Mouse (Mus musculus) liver, embryonic 16.5 days (tissue): ENCODE measurements around the gene Scarb1. TPM values are rescaled to one million over a fixed set of nuclear protein-coding genes. Genes with fewer than 3 reads are reported as not detected.

Experiments used
- ATAC-seq: fragments of 200-750 bp; cut with Nextera tagmentation; 2 replicates; pipeline ENCODE4 v1.8.0; 2017; ENCODE audit warnings: low read depth, mild to moderate bottlenecking, moderate number of reproducible peaks, moderate library complexity
- H3K27ac ChIP-seq: fragments of 300-500 bp; sonication (generic); 2 replicates; pipeline ENCODE4 v1.5.1; 2014; ENCODE audit warnings: mild to moderate bottlenecking, low read length
- H3K27me3 ChIP-seq: fragments of 300-500 bp; sonication (generic); 2 replicates; pipeline ENCODE4 v1.6.1; 2014; ENCODE audit warnings: low read depth, low read length, mixed read lengths; ENCODE audit not compliant: control insufficient read depth, insufficient read depth
- H3K36me3 ChIP-seq: fragments of 300-500 bp; sonication (generic); 2 replicates; pipeline ENCODE4 v1.6.1; 2014; ENCODE audit warnings: mild to moderate bottlenecking; ENCODE audit not compliant: control insufficient read depth, insufficient read depth
- H3K4me1 ChIP-seq: fragments of 300-500 bp; sonication (generic); 2 replicates; pipeline ENCODE4 v1.6.1; 2014; ENCODE audit warnings: low read depth, low read length, mixed read lengths; ENCODE audit not compliant: control insufficient read depth
- H3K4me2 ChIP-seq: fragments of 300-500 bp; sonication (generic); 2 replicates; pipeline ENCODE4 v1.6.1; 2014; ENCODE audit warnings: low read depth, low read length, mixed read lengths
- H3K4me3 ChIP-seq: fragments of 300-500 bp; sonication (generic); 2 replicates; pipeline ENCODE4 v1.5.1; 2014; ENCODE audit warnings: low read depth, mild to moderate bottlenecking, low read length
- H3K9ac ChIP-seq: fragments of 300-500 bp; sonication (generic); 2 replicates; pipeline ENCODE4 v1.6.1; 2014; ENCODE audit warnings: low read depth, low read length
- H3K9me3 ChIP-seq: fragments of 300-500 bp; sonication (generic); replicated peaks from 2 replicates; pipeline ENCODE4 v1.6.1; 2016; ENCODE audit warnings: low read length; ENCODE audit not compliant: control insufficient read depth
- WGBS: fragments of 180-500 bp; shearing (Covaris S2); extraction: QIAGEN DNeasy Blood & Tissue Kit; methylation state at CpG from one replicate; pipeline ENCODE4 v1.1.7; 2014; ENCODE audit not compliant: insufficient replicate concordance; 5-methylcytosine and 5-hydroxymethylcytosine counted together
- polyA plus RNA-seq: library from polyadenylated mRNA; unstranded; fragments of >200 nt; fragmentation: Nextera tagmentation; extraction: Ambion mirVana; gene quantifications from 2 replicates; pipeline ENCODE4 v1.2.1, GENCODE M21; 2015

Scarb1 gene
- polyA plus RNA-seq, 1 experiment from 2014 or later = 89.5 TPM

- Histone ChIP-seq H3K27me3 (no peaks in the 10 kb centered on the region), H3K4me1 (peaks cover 26% of the 10 kb centered on the region), H3K36me3 (no peaks in the 10 kb centered on the region), H3K27ac (no peak overlapping the region), H3K9me3 (no peaks in the 10 kb centered on the region), H3K9ac (no peak overlapping the region), H3K4me2 (no peak overlapping the region), H3K4me3 (no peak overlapping the region)
- 82% methylated on average over 16 of the region's 16 CpGs for WGBS
- peak; percentile 28; the same call in 1 of the 2 replicates for ATAC-seq
Measured at GRCm38 (mm10) chr5:125319057-125319800, 21.7 kb downstream of the Scarb1 start.

- no peak overlapping the region for H3K4me3 ChIP-seq
- H3K27me3 ChIP-seq = no peaks in the 10 kb centered on the region
- no peak for ATAC-seq
- H3K36me3 ChIP-seq = no peaks in the 10 kb centered on the region
- H3K4me1 ChIP-seq = peaks cover 22% of the 10 kb centered on the region
- no peak overlapping the region for H3K4me2 ChIP-seq
- no peak overlapping the region for H3K27ac ChIP-seq
- WGBS = 78% methylated on average over 8 of the region's 8 CpGs
- H3K9ac ChIP-seq = no peak overlapping the region
- H3K9me3 ChIP-seq = no peaks in the 10 kb centered on the region
Measured at GRCm38 (mm10) chr5:125317953-125318352, 22.9 kb downstream of the Scarb1 start.

- Histone ChIP-seq H3K9ac (no peak overlapping the region), H3K36me3 (no peaks in the 10 kb centered on the region), H3K9me3 (no peaks in the 10 kb centered on the region), H3K27ac (no peak overlapping the region), H3K4me1 (peaks cover 21% of the 10 kb centered on the region), H3K27me3 (no peaks in the 10 kb centered on the region), H3K4me2 (no peak overlapping the region), H3K4me3 (no peak overlapping the region)
- no peak for ATAC-seq
- WGBS = 63% methylated on average over 7 of the region's 7 CpGs
Measured at GRCm38 (mm10) chr5:125317296-125317695, 23.6 kb downstream of the Scarb1 start.

- Histone ChIP-seq H3K9ac (no peak overlapping the region), H3K4me1 (peaks cover 21% of the 10 kb centered on the region), H3K36me3 (no peaks in the 10 kb centered on the region), H3K4me3 (no peak overlapping the region), H3K27me3 (no peaks in the 10 kb centered on the region), H3K9me3 (no peaks in the 10 kb centered on the region), H3K27ac (no peak overlapping the region), H3K4me2 (no peak overlapping the region)
- 44% methylated on average over 2 of the region's 2 CpGs for WGBS
- no peak for ATAC-seq
Measured at GRCm38 (mm10) chr5:125316771-125317170, 24.1 kb downstream of the Scarb1 start.

GRCm38 (mm10) chr5:125315110-125315509, 25.8 kb downstream of the Scarb1 start:
- no peak for ATAC-seq
- Histone ChIP-seq H3K9ac (no peak overlapping the region), H3K4me1 (peaks cover 25% of the 10 kb centered on the region), H3K4me2 (no peak overlapping the region), H3K27ac (no peak overlapping the region), H3K9me3 (no peaks in the 10 kb centered on the region), H3K27me3 (no peaks in the 10 kb centered on the region), H3K4me3 (no peak overlapping the region), H3K36me3 (no peaks in the 10 kb centered on the region)
- WGBS = 71% methylated on average over 1 of the region's 1 CpGs

GRCm38 (mm10) chr5:125313991-125314390, 26.9 kb downstream of the Scarb1 start:
- Histone ChIP-seq H3K4me3 (no peak overlapping the region), H3K27me3 (no peaks in the 10 kb centered on the region), H3K27ac (no peak overlapping the region), H3K36me3 (no peaks in the 10 kb centered on the region), H3K4me1 (peaks cover 28% of the 10 kb centered on the region), H3K9ac (no peak overlapping the region), H3K4me2 (no peak overlapping the region), H3K9me3 (no peaks in the 10 kb centered on the region)
- 61% methylated on average over 11 of the region's 11 CpGs for WGBS
- ATAC-seq = no peak

GRCm38 (mm10) chr5:125312970-125313597, 27.8 kb downstream of the Scarb1 start:
- WGBS = 75% methylated on average over 13 of the region's 13 CpGs
- Histone ChIP-seq H3K36me3 (no peaks in the 10 kb centered on the region), H3K9ac (no peak overlapping the region), H3K4me2 (no peak overlapping the region; the same call in 1 of the 2 replicates), H3K27ac (peak overlapping the region; percentile 13), H3K9me3 (no peaks in the 10 kb centered on the region), H3K4me1 (peaks cover 34% of the 10 kb centered on the region), H3K27me3 (no peaks in the 10 kb centered on the region), H3K4me3 (no peak overlapping the region)
- ATAC-seq = 0 out of 2 replicates have a peak, but pooled peaks have one; percentile 27

GRCm38 (mm10) chr5:125310986-125311385, 29.9 kb downstream of the Scarb1 start:
- Histone ChIP-seq H3K4me1 (peaks cover 29% of the 10 kb centered on the region), H3K4me2 (no peak overlapping the region; the same call in 1 of the 2 replicates), H3K9me3 (no peaks in the 10 kb centered on the region), H3K4me3 (no peak overlapping the region), H3K36me3 (no peaks in the 10 kb centered on the region), H3K27ac (peak overlapping the region; percentile 46), H3K9ac (no peak overlapping the region), H3K27me3 (no peaks in the 10 kb centered on the region)
- ATAC-seq = peak; percentile 78
- WGBS = 49% methylated on average over 2 of the region's 2 CpGs

- H3K4me1 ChIP-seq = peaks cover 31% of the 10 kb centered on the region
- ATAC-seq = no peak
- H3K9me3 ChIP-seq = no peaks in the 10 kb centered on the region
- no peak overlapping the region for H3K4me2 ChIP-seq
- H3K27ac ChIP-seq = no peak overlapping the region
- WGBS = 71% methylated on average over 7 of the region's 7 CpGs
- H3K9ac ChIP-seq = no peak overlapping the region
- H3K27me3 ChIP-seq = no peaks in the 10 kb centered on the region
- no peaks in the 10 kb centered on the region for H3K36me3 ChIP-seq
- H3K4me3 ChIP-seq = no peak overlapping the region
Measured at GRCm38 (mm10) chr5:125309193-125309592, 31.7 kb downstream of the Scarb1 start.
